Mouse (Mus musculus) CD4-positive helper T cell, adult 2 months (primary cell): ENCODE results near the gene Taf15.

Experiments used
- DNase-seq: peaks from one replicate; pipeline ENCODE4 v3.0.0-alpha.2; 2012; ENCODE audit warnings: low read depth, missing footprints, low spot score

Taf15 gene

GRCm38 (mm10) chr11:83457257-83457656 is 15.6 kb upstream of the Taf15 start:
- DNase-seq: no peak

- no peak for DNase-seq
These were observed 14.8 kb upstream of the Taf15 start for GRCm38 (mm10) chr11:83457912-83458601.

- DNase-seq: no peak
These were observed 11.3 kb upstream of the Taf15 start for GRCm38 (mm10) chr11:83461462-83462027.

GRCm38 (mm10) chr11:83462711-83463244 is 10.1 kb upstream of the Taf15 start, which contains the start of gene Mmp28:
TSS of gene Mmp28 (minus strand) at chr11:83463071.
- DNase-seq: peak; percentile 9

- no peak for DNase-seq
These were observed 6.9 kb upstream of the Taf15 start for GRCm38 (mm10) chr11:83465976-83466375.

- no peak for DNase-seq
These were observed 5.7 kb upstream of the Taf15 start for GRCm38 (mm10) chr11:83467120-83467652.

GRCm38 (mm10) chr11:83468765-83469164 is 4.1 kb upstream of the Taf15 start:
- DNase-seq: no peak

GRCm38 (mm10) chr11:83471766-83472165 is 1.1 kb upstream of the Taf15 start:
- peak; percentile 13 for DNase-seq

- DNase-seq: no peak
These were observed 540 bp downstream of the Taf15 start for GRCm38 (mm10) chr11:83473235-83474016.

GRCm38 (mm10) chr11:83491488-83491887 is 18.6 kb downstream of the Taf15 start:
- DNase-seq: peak; percentile 6

GRCm38 (mm10) chr11:83495571-83495970 is 22.7 kb downstream of the Taf15 start:
- no peak for DNase-seq

- DNase-seq: no peak
These were observed 31.4 kb downstream of the Taf15 start for GRCm38 (mm10) chr11:83504308-83504707.

GRCm38 (mm10) chr11:83509521-83509920 is 36.6 kb downstream of the Taf15 start:
- no peak for DNase-seq

GRCm38 (mm10) chr11:83517153-83517552 is 44.3 kb downstream of the Taf15 start:
- DNase-seq: no peak

GRCm38 (mm10) chr11:83518371-83518770 is 45.5 kb downstream of the Taf15 start:
- no peak for DNase-seq

- DNase-seq: no peak
These were observed 49.2 kb downstream of the Taf15 start, which contains the start of gene Heatr9 for GRCm38 (mm10) chr11:83522075-83522474. TSS of gene Heatr9 (minus strand) at chr11:83522175.

- DNase-seq: no peak
These were observed 56.1 kb downstream of the Taf15 start for GRCm38 (mm10) chr11:83529024-83529423.

- peak; percentile 39 for DNase-seq
These were observed 57.5 kb downstream of the Taf15 start, which contains the start of gene Ccl5 for GRCm38 (mm10) chr11:83530360-83530759. TSS of gene Ccl5 (minus strand) at chr11:83530518.

- DNase-seq: no peak
These were observed 60.3 kb downstream of the Taf15 start for GRCm38 (mm10) chr11:83533192-83533591.

GRCm38 (mm10) chr11:83534143-83534542 is 61.3 kb downstream of the Taf15 start:
- peak; percentile 41 for DNase-seq

- DNase-seq: peak; percentile 74
These were observed 61.9 kb downstream of the Taf15 start for GRCm38 (mm10) chr11:83534609-83535423.
